In the genomic region with DNA sequence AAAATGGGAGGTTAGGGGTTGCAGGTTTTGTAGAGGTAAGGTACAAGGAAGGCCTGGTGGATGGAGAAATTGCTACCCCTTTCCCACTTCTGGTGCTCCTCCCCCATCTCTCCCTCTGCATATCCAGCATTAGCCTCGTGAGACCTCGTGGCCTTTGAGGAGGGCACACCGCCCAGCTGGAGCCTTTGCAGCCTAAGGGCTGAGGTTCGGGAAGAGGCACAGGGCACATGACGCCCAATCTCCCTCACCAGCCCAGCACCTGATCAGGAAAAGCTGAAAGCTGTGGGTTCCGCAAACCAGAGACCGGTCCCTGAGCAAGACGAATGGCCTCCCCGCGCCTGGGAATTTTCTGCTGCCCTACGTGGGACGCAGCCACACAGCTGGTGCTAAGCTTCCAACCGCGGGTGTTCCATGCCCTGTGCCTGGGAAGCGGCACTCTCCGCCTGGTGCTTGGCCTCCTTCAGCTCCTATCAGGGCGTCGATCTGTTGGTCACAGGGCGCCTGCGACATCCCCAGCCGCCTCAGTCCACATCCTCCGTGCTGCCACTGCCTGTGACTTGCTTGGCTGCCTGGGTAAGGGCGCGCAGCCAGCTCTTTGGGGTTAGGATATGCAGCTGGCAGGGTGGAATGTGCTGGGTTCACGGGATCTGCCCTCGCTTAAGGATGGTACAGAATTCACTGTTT, we compare ENCODE assay signal across 8 mouse cellular contexts. TPM values are rescaled to one million over a fixed set of nuclear protein-coding genes. Genes with fewer than 3 reads are reported as not detected.
DNase-seq lines count a peak whose midpoint lies in the region; ATAC-seq and TF ChIP-seq lines count a peak whose summit lies in the region.

A gene (plus strand): TSS at position 202 of the 684 bp plus-strand sequence.

- H3K4me1 ChIP-seq in limb, embryonic 10.5 days = peaks cover 3% of the 10 kb centered on the region; the same call in 1 of the 2 replicates
- H3K4me1 ChIP-seq in midbrain, postnatal 0 days (ENCODE audit: insufficient read depth, low read length) = no peaks in the 10 kb centered on the region

- no peak for TF ChIP-seq CTCF in left cerebral cortex, adult 2 months (IDR thresholded peaks at IDR 0.05)
- TF ChIP-seq CTCF in midbrain, postnatal 0 days (IDR thresholded peaks at IDR 0.05) = no peak

- H3K4me2 ChIP-seq in midbrain, postnatal 0 days (ENCODE audit: low read depth, low read length, poor library complexity, severe bottlenecking) = peak within 1 kb of the TSS; percentile 45

- peak; percentile 74 to 80 for ATAC-seq in hematopoietic stem cell, adult 5-6 weeks (replicated peaks in 1 of 2; ENCODE audit: insufficient read depth in 1 of 2, low FRiP score in 2 of 2, low TSS enrichment in 1 of 2, low read depth in 1 of 2, poor library complexity in 2 of 2, severe bottlenecking in 2 of 2)
- ATAC-seq in midbrain, postnatal 0 days (ENCODE audit: low FRiP score) = no peak

- 16% methylated on average over 26 of the region's 26 CpGs for WGBS in limb, embryonic 10.5 days
- 29% methylated on average over 26 of the region's 26 CpGs for WGBS in midbrain, postnatal 0 days

- no peaks in the 10 kb centered on the region for H3K9me3 ChIP-seq in limb, embryonic 10.5 days (replicated peaks)
- H3K9me3 ChIP-seq in midbrain, postnatal 0 days (ENCODE audit: low read length) = no peaks in the 10 kb centered on the region

- peaks cover 72% of the 10 kb centered on the region for H3K27me3 ChIP-seq in limb, embryonic 10.5 days (ENCODE audit: low read depth, poor library complexity, severe bottlenecking)
- no peaks in the 10 kb centered on the region for H3K27me3 ChIP-seq in midbrain, postnatal 0 days (ENCODE audit: insufficient read depth, low read length)

- no peak within 1 kb of the TSS for H3K27ac ChIP-seq in left cerebral cortex, adult 2 months
- H3K27ac ChIP-seq in limb, embryonic 10.5 days = no peak within 1 kb of the TSS
- H3K27ac ChIP-seq in midbrain, postnatal 0 days (ENCODE audit: low read depth, low read length) = no peak within 1 kb of the TSS

- 0 out of 2 replicates have a peak within 1 kb of the TSS, but pooled peaks have one; percentile 9 for H3K9ac ChIP-seq in midbrain, postnatal 0 days (replicated peaks; ENCODE audit: low read length, poor library complexity, severe bottlenecking)

- DNase-seq in left cerebral cortex, adult 2 months (ENCODE audit: extremely low spot score in 1 of 2, low spot score in 2 of 2) = peak in 1 of 2 experiments; percentile 12
- no peak for DNase-seq in left cerebral cortex, adult 9 months (ENCODE audit: low spot score in 2 of 2)
- peak; percentile 16 for DNase-seq in embryo, embryonic 10 days (ENCODE audit: low spot score)
- peak; percentile 34 for DNase-seq in limb, embryonic 10.5 days (ENCODE audit: low spot score)
- peak; percentile 15 for DNase-seq in midbrain, postnatal 0 days (ENCODE audit: low spot score)
- no peak for DNase-seq in natural killer cell, adult 2 months (ENCODE audit: low spot score in 2 of 2)
- no peak for DNase-seq in layer of hippocampus, adult 9-10 months (ENCODE audit: low spot score)

- H3K4me3 ChIP-seq in left cerebral cortex, adult 2 months = peak within 1 kb of the TSS; percentile 28
- H3K4me3 ChIP-seq in limb, embryonic 10.5 days = peak within 1 kb of the TSS; percentile 37
- peak within 1 kb of the TSS; percentile 23 for H3K4me3 ChIP-seq in midbrain, postnatal 0 days (ENCODE audit: low read depth, low read length)

- no peaks in the 10 kb centered on the region for H3K36me3 ChIP-seq in limb, embryonic 10.5 days
- H3K36me3 ChIP-seq in midbrain, postnatal 0 days (ENCODE audit: insufficient read depth, low read length) = no peaks in the 10 kb centered on the region

- intact Hi-C loops in left cerebral cortex, adult 2 months (cut with DNase I) = no loop called here

RNA-seq across cellular contexts. Expression of the gene that starts here (rescaled TPM):
- total RNA-seq in left cerebral cortex, adult 2 months (2021) = under 1 TPM in 1 of 2 experiments, not detected in 1; 0.28 TPM
- not detected in 2 replicates for total RNA-seq in hematopoietic stem cell, adult 5-6 weeks (2017)
- polyA plus RNA-seq in limb, embryonic 10.5 days (2016; fragmentation: Nextera tagmentation; extraction: Ambion mirVana) = 0.19 and 0.26 TPM in 2 replicates
- total RNA-seq in midbrain, postnatal 0 days (2014; rRNA removed) = 0.38 TPM in 1 of 2 replicates, not detected in the other
- polyA plus RNA-seq in midbrain, postnatal 0 days (2015; fragmentation: Nextera tagmentation; extraction: Ambion mirVana) = 0.16 and 0.17 TPM in 2 replicates

Comparison
In these comparisons a context has a peak if more than half of its experiments do, and no peak if none do; other contexts are left out.
1. Peak in ATAC-seq in hematopoietic stem cell, adult 5-6 weeks; RNA of the gene not detected or under 1 TPM.
2. Peak in DNase-seq and H3K4me3 ChIP-seq in limb, embryonic 10.5 days; RNA of the gene not detected or under 1 TPM.
3. Peak in DNase-seq, H3K4me3 ChIP-seq, H3K9ac ChIP-seq and H3K4me2 ChIP-seq in midbrain, postnatal 0 days; RNA of the gene not detected or under 1 TPM.